Mouse (Mus musculus): ENCODE measurements around the gene Gm15557.

Gm15557 gene

DNA sequence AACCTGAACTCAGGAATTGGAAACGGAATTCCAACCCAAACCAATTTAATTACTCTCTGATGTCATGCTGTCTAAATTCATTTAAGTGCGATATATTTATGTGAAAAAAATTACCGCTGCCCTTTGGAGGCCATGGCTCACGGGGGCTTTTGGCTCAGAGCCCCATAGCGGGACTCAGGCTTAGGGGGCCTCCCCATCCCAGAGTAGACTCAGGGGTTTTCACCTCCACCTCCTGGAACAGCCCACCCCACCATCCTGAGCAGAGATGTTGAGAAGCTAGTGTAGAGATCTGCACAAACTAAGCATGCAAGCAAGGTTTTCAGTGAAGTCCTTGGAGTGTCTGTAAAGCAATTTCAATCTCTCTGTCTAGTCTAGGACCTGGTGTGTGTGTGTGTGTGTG lies 5.1 kb downstream of the Gm15557 start:
- peaks cover 70% of the 10 kb centered on the region for H3K4me1 ChIP-seq (replicated peaks; ENCODE audit: low read depth, low read length)
- H3K36me3 ChIP-seq (ENCODE audit: insufficient read depth, low read length), result no peaks in the 10 kb centered on the region
- no peak overlapping the region for H3K4me3 ChIP-seq (replicated peaks; ENCODE audit: low read length)
- peaks cover 41% of the 10 kb centered on the region for H3K27me3 ChIP-seq (ENCODE audit: insufficient read depth, low read length)
- no peaks in the 10 kb centered on the region for H3K9me3 ChIP-seq (ENCODE audit: low read length)
- TF ChIP-seq CTCF (conservative IDR thresholded peaks at IDR 0.05; ENCODE audit: low read length), result no peak
- no peak for TF ChIP-seq POU5F1 (IDR thresholded peaks at IDR 0.05; ENCODE audit: borderline replicate concordance, low read length)
- no peak for TF ChIP-seq NANOG (IDR thresholded peaks at IDR 0.05; ENCODE audit: borderline replicate concordance, low read length)

DNA sequence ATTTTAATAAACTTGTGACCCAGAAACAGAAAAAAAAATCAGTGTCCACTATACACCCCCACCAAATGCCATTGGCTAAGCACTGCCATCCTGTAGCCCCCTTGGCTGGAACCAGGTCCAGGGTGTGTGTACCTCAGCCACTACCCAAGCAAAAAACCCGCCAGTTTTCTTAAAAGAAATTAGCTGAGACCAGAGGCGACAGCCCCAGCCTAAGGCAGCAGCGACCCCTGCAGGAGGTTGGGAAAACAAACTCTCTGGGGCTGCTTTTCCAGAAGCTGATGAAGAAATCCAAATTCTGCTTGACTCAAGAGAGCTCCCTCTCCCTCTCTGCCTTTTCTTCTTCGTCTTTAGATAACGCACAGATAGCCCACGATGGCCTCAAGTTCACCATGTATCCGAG lies 5.5 kb downstream of the Gm15557 start:
- no peak overlapping the region for H3K4me3 ChIP-seq (replicated peaks; ENCODE audit: low read length)
- H3K27me3 ChIP-seq (ENCODE audit: insufficient read depth, low read length), result peaks cover 36% of the 10 kb centered on the region
- no peaks in the 10 kb centered on the region for H3K9me3 ChIP-seq (ENCODE audit: low read length)
- TF ChIP-seq NANOG (IDR thresholded peaks at IDR 0.05; ENCODE audit: borderline replicate concordance, low read length) (no peak), CTCF (conservative IDR thresholded peaks at IDR 0.05; ENCODE audit: low read length) (peak; percentile 87), POU5F1 (IDR thresholded peaks at IDR 0.05; ENCODE audit: borderline replicate concordance, low read length) (no peak)
- H3K4me1 ChIP-seq (replicated peaks; ENCODE audit: low read depth, low read length), result peaks cover 70% of the 10 kb centered on the region
- no peaks in the 10 kb centered on the region for H3K36me3 ChIP-seq (ENCODE audit: insufficient read depth, low read length)

DNA sequence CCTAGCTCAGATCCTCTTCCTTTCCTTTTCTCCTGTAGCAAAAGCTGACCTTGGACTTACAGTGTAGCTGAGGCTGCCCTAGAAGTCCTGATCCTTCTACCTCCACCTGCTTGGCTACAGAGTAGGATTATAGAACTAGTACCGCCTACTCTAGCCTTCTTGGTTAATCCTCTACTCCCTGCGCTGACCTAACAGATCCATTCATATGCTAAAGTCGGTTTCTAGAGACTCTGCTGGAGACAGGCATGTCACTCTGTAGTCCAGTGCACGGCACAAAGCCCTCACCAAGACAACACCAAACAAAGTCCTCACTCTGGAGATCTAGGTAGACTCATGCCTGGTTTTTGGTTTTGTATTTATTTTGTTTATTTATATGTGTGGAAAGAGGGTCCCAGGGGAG lies 6.0 kb downstream of the Gm15557 start:
- H3K4me3 ChIP-seq (replicated peaks; ENCODE audit: low read length), result no peak overlapping the region
- TF ChIP-seq POU5F1 (IDR thresholded peaks at IDR 0.05; ENCODE audit: borderline replicate concordance, low read length), result no peak
- no peak for TF ChIP-seq NANOG (IDR thresholded peaks at IDR 0.05; ENCODE audit: borderline replicate concordance, low read length)
- no peak for TF ChIP-seq CTCF (conservative IDR thresholded peaks at IDR 0.05; ENCODE audit: low read length)
- H3K9me3 ChIP-seq (ENCODE audit: low read length), result no peaks in the 10 kb centered on the region
- H3K27me3 ChIP-seq (ENCODE audit: insufficient read depth, low read length), result peaks cover 32% of the 10 kb centered on the region
- H3K36me3 ChIP-seq (ENCODE audit: insufficient read depth, low read length), result no peaks in the 10 kb centered on the region
- H3K4me1 ChIP-seq (replicated peaks; ENCODE audit: low read depth, low read length), result peaks cover 66% of the 10 kb centered on the region

DNA sequence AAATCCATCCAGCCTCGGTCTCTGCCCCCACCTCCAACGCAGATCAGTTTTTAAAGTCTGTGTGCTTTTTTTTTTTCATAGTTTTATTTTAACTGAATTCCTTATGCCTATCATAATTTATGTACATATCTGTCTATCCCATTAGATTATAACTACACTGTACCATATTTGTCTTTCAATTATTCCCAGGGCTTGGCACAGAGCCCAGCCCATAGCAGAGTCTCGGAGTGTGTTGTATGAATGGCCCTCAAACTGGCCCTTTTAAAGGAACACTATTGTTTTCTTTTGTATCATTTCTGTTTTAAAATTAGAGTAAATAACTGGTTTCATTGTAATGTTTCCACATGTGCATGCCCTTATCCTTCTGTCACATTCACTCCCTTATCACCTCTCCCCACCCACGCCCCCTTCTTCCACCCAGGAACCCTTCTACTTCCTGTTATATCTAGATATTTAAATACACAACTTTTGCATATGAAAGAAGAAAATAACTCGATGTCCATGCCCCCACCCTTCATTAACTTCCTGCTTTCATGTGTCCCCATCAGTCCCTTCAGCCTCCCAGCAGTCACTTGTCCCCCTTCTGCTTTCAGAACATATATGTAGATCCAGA lies 7.0 kb downstream of the Gm15557 start:
- Histone ChIP-seq H3K9me3 (ENCODE audit: low read length) (no peaks in the 10 kb centered on the region), H3K4me1 (replicated peaks; ENCODE audit: low read depth, low read length) (peaks cover 58% of the 10 kb centered on the region)
- TF ChIP-seq NANOG (IDR thresholded peaks at IDR 0.05; ENCODE audit: borderline replicate concordance, low read length), result no peak
- no peak for TF ChIP-seq POU5F1 (IDR thresholded peaks at IDR 0.05; ENCODE audit: borderline replicate concordance, low read length)
- TF ChIP-seq CTCF (conservative IDR thresholded peaks at IDR 0.05; ENCODE audit: low read length), result no peak

DNA sequence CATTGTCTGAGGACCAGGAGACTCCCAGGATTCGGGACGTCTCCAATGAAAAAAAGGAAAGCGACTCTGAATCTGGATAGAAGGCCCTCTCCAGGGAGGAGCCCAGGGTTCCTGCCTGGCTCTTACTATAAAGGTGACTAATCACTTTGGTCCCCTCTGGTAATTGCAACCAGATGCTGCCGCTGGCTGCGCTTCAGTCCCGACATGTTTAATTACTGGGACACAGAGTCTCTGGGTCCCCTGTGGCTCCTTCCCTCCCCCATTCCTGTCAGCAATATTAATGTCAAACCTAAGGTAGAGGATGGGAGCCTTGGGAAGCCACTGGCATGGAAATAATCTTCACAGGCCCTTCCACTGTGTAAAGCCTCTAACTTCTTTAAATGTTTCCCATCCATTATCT lies 8.8 kb downstream of the Gm15557 start:
- H3K4me1 ChIP-seq (replicated peaks; ENCODE audit: low read depth, low read length), result peaks cover 41% of the 10 kb centered on the region
- TF ChIP-seq POU5F1 (IDR thresholded peaks at IDR 0.05; ENCODE audit: borderline replicate concordance, low read length), result no peak
- TF ChIP-seq NANOG (IDR thresholded peaks at IDR 0.05; ENCODE audit: borderline replicate concordance, low read length), result no peak
- TF ChIP-seq CTCF (conservative IDR thresholded peaks at IDR 0.05; ENCODE audit: low read length), result no peak
- no peaks in the 10 kb centered on the region for H3K9me3 ChIP-seq (ENCODE audit: low read length)
- H3K4me3 ChIP-seq (replicated peaks; ENCODE audit: low read length), result no peak overlapping the region
- peaks cover 8% of the 10 kb centered on the region for H3K27me3 ChIP-seq (ENCODE audit: insufficient read depth, low read length)
- H3K36me3 ChIP-seq (ENCODE audit: insufficient read depth, low read length), result no peaks in the 10 kb centered on the region

More for the DNA sequence above, 7.0 kb downstream of the Gm15557 start:
- no peak overlapping the region for H3K4me3 ChIP-seq (replicated peaks; ENCODE audit: low read length)
- no peaks in the 10 kb centered on the region for H3K36me3 ChIP-seq (ENCODE audit: insufficient read depth, low read length)
- H3K27me3 ChIP-seq (ENCODE audit: insufficient read depth, low read length), result peaks cover 22% of the 10 kb centered on the region

DNA sequence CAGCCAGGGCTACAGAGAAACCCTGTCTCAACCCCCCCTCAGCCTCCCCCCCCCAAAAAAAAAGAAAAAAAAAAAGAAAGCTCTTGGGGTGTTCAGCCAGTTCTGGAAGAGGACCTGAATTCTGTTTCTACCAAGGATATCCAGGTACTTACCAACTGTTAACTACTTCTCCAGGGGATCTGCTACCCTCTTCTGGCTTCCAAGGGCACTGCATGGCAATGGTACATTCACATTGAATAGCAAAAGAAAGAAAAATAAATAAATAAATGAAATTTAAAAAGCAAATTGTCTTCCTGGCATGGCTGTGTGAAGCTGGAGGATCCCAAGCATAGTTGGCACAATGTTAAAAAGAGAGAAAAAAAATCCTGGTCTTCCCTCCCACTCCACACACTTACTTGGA lies 11.5 kb downstream of the Gm15557 start:
- no peaks in the 10 kb centered on the region for H3K9me3 ChIP-seq (ENCODE audit: low read length)
- H3K36me3 ChIP-seq (ENCODE audit: insufficient read depth, low read length), result no peaks in the 10 kb centered on the region
- TF ChIP-seq POU5F1 (IDR thresholded peaks at IDR 0.05; ENCODE audit: borderline replicate concordance, low read length) (no peak), CTCF (conservative IDR thresholded peaks at IDR 0.05; ENCODE audit: low read length) (peak; percentile 80)
- no peaks in the 10 kb centered on the region for H3K27me3 ChIP-seq (ENCODE audit: insufficient read depth, low read length)
- no peak overlapping the region for H3K4me3 ChIP-seq (replicated peaks; ENCODE audit: low read length)
- peaks cover 16% of the 10 kb centered on the region for H3K4me1 ChIP-seq (replicated peaks; ENCODE audit: low read depth, low read length)

DNA sequence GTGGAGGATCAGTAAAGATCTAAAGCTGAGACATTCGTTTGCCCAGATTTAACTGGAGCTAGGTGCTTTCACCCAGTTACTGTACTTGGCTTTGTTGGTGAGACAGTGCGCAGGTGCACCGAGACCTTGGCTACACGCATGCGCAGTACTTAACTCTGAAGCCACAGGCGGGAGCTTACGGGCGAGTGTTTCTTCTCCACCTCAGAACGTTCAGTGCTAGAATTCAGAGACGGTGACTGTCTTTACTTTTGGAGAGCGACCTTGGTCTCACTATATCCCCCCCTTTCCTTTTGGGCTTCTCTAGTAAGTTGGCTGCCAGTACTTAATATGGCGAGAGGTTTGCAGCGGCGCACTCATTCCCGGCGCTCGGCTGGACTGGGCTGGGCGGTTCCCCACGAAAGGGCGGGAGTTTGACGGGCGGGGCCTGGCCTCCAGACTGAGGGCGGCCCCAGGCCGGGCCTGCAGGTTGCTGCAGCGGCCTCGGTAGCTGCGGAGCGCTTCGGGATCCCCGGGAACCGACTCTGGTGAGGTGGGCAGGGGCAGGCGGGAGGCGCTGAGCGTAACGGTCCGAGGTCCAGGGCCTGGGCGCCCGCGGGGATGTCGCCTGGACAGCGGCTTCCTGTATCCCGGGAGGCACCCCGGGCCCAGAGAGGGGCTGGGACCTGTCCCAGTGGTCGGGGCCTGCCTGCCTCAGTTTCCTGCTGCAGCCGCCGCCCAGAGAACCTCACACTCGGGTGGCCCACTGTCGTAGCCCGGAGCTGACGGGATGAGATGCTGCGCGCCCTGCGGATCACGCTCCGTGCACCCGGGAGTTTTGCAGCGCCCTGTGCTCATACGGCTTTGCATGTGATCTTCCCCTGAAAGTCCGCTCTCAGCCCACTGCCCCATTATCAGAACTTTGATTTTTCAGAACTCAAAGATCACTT lies 15.9 kb downstream of the Gm15557 start, which contains the start of gene Cep250:
Cep250 (plus strand) TSS at position 325 of the 926 bp plus-strand sequence.
- TF ChIP-seq POU5F1 (IDR thresholded peaks at IDR 0.05; ENCODE audit: borderline replicate concordance, low read length) (no peak), CTCF (conservative IDR thresholded peaks at IDR 0.05; ENCODE audit: low read length) (no peak), NANOG (IDR thresholded peaks at IDR 0.05; ENCODE audit: borderline replicate concordance, low read length) (no peak)
- no peaks in the 10 kb centered on the region for H3K9me3 ChIP-seq (ENCODE audit: low read length)
- no peaks in the 10 kb centered on the region for H3K36me3 ChIP-seq (ENCODE audit: insufficient read depth, low read length)
- peak within 1 kb of the TSS; percentile 94 for H3K4me3 ChIP-seq (replicated peaks; ENCODE audit: low read length)
- peaks cover 11% of the 10 kb centered on the region; the same call in 1 of the 2 replicates for H3K4me1 ChIP-seq (replicated peaks; ENCODE audit: low read depth, low read length)
- no peaks in the 10 kb centered on the region for H3K27me3 ChIP-seq (ENCODE audit: insufficient read depth, low read length)

DNA sequence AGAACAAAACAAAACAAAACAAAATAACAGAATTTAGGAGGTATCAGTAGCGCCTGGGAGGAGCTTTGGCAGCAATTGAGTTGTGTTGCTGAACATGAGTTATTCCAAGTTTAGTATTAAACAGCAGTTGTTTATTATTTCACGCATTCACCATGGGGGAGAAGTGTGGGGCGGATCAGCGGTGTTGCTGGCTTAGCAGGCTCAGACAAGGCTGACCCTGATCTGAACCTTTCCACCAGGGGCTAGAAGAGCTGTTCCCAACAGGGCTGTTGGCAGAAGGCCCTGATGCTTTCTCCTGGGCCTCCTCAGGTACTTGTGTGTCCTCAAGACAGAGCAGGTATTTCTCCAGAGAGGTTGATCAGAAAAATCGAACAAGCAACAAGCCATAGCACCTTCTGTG lies 19.5 kb downstream of the Gm15557 start:
- Histone ChIP-seq H3K27me3 (ENCODE audit: insufficient read depth, low read length) (no peaks in the 10 kb centered on the region), H3K9me3 (ENCODE audit: low read length) (no peaks in the 10 kb centered on the region), H3K36me3 (ENCODE audit: insufficient read depth, low read length) (peaks cover 33% of the 10 kb centered on the region), H3K4me1 (replicated peaks; ENCODE audit: low read depth, low read length) (peaks cover 11% of the 10 kb centered on the region; the same call in 1 of the 2 replicates), H3K4me3 (replicated peaks; ENCODE audit: low read length) (no peak overlapping the region)
- TF ChIP-seq CTCF (conservative IDR thresholded peaks at IDR 0.05; ENCODE audit: low read length) (no peak), NANOG (IDR thresholded peaks at IDR 0.05; ENCODE audit: borderline replicate concordance, low read length) (no peak), POU5F1 (IDR thresholded peaks at IDR 0.05; ENCODE audit: borderline replicate concordance, low read length) (no peak)
